Mouse (Mus musculus) neural tube, embryonic 14.5 days (tissue): Measurements from ENCODE around the gene Vmn1r7. TPM values are rescaled to one million over a fixed set of nuclear protein-coding genes. Genes with fewer than 3 reads are reported as not detected.
"Not testable (repeated sequence)": the region's sequence is repeated elsewhere in the genome, so short reads cannot be mapped to it uniquely, and the experiment has no call there.

ENCODE experiments used
- ATAC-seq: fragments of 200-750 bp; cut with Nextera tagmentation; 2 replicates; pipeline ENCODE4 v1.8.0; 2017; ENCODE audit warnings: low read depth, mild to moderate bottlenecking, moderate TSS enrichment, moderate library complexity
- H3K27ac ChIP-seq: fragments of 300-500 bp; sonication (generic); 2 replicates; pipeline ENCODE4 v1.5.1; 2014; ENCODE audit warnings: low read depth, mild to moderate bottlenecking, control low read depth, low read length, moderate library complexity, mixed read lengths
- H3K27me3 ChIP-seq: fragments of 300-500 bp; sonication (generic); 2 replicates; pipeline ENCODE4 v1.6.1; 2014; ENCODE audit warnings: low read length; ENCODE audit not compliant: control insufficient read depth, insufficient read depth
- H3K36me3 ChIP-seq: fragments of 300-500 bp; sonication (generic); 2 replicates; pipeline ENCODE4 v1.6.1; 2014; ENCODE audit warnings: low read length, mixed read lengths; ENCODE audit not compliant: control insufficient read depth, insufficient read depth
- H3K4me1 ChIP-seq: fragments of 300-500 bp; sonication (generic); 2 replicates; pipeline ENCODE4 v1.6.1; 2014; ENCODE audit warnings: low read length; ENCODE audit not compliant: control insufficient read depth, insufficient read depth
- H3K4me2 ChIP-seq: fragments of 300-500 bp; sonication (generic); 2 replicates; pipeline ENCODE4 v1.6.1; 2014; ENCODE audit warnings: mild to moderate bottlenecking, low read depth, low read length, control low read depth
- H3K4me3 ChIP-seq: fragments of 300-500 bp; sonication (generic); 2 replicates; pipeline ENCODE4 v1.5.1; 2014; ENCODE audit warnings: low read depth, low read length, control low read depth, mixed read lengths
- H3K9ac ChIP-seq: fragments of 300-500 bp; sonication (generic); replicated peaks from 2 replicates; pipeline ENCODE4 v1.6.1; 2014; ENCODE audit warnings: low read depth, mild to moderate bottlenecking, control low read depth, low read length, mixed read lengths
- H3K9me3 ChIP-seq: fragments of 300-500 bp; sonication (generic); 2 replicates; pipeline ENCODE4 v1.6.1; 2016; ENCODE audit warnings: low read length; ENCODE audit not compliant: control insufficient read depth
- WGBS: fragments of 180-500 bp; shearing (Covaris S2); extraction: QIAGEN DNeasy Blood & Tissue Kit; methylation state at CpG from one replicate; pipeline ENCODE4 v1.1.7; 2014; 5-methylcytosine and 5-hydroxymethylcytosine counted together
- polyA plus RNA-seq: library from polyadenylated mRNA; unstranded; fragments of >200 nt; fragmentation: Nextera tagmentation; extraction: Ambion mirVana; gene quantifications from 2 replicates; pipeline ENCODE4 v1.2.1, GENCODE M21; 2014

Gene Vmn1r7
- polyA plus RNA-seq: not detected in 2 replicates

DNA sequence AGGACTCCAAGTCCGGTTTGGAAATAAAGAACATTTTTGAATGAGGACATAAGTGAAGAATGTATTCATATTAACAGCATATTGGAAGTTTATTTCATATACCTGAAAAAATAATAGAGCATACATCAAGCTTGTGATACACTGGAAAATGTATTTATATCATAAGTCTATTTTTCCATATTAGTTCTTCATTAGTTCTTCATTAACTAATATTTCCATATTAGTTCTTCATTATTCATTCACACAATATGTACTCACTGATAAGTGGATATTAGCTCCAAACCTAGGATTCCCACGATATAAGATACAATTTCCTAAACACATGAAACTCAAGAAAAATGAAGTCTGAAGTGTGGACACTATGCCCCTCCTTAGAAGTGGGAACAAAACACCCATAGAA lies at the start of gene Vmn1r7:
Vmn1r7 (minus strand) TSS at position 101 of the 400 bp plus-strand sequence.
- not testable (repeated sequence) for ATAC-seq, H3K4me2 ChIP-seq, H3K27me3 ChIP-seq, H3K36me3 ChIP-seq, H3K27ac ChIP-seq, H3K9me3 ChIP-seq, H3K9ac ChIP-seq, H3K4me3 ChIP-seq, H3K4me1 ChIP-seq
- WGBS: 89% methylated on average over 2 of the region's 2 CpGs

DNA sequence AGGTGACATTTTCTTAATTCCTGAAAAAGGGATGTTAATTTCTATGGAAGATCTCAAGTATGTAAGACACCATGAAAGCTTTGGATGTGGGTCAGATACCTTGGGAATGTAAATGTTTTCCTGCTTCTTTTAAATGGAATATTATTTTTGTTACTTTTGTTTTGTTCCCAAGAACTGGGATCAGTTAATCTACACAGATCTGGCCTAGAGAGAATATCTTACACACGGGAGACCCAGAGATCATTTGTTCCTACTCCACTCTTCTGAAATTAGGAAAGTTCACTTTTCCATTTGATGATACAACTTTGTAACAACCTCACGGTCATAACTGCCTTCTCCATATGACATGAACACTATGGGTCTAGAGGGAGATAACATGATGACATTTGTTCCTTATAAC lies 41.4 kb upstream of the Vmn1r7 start, which contains the start of gene Vmn1r9:
Vmn1r9 (plus strand) TSS at position 301 of the 400 bp plus-strand sequence.
- WGBS: 92% methylated on average over 2 of the region's 2 CpGs
- Histone ChIP-seq H3K36me3 (no peaks in the 10 kb centered on the region), H3K9ac (no peak within 1 kb of the TSS), H3K27me3 (no peaks in the 10 kb centered on the region), H3K4me2 (no peak within 1 kb of the TSS), H3K4me3 (no peak within 1 kb of the TSS), H3K4me1 (no peaks in the 10 kb centered on the region), H3K27ac (no peak within 1 kb of the TSS), H3K9me3 (no peaks in the 10 kb centered on the region)
- no peak for ATAC-seq

DNA sequence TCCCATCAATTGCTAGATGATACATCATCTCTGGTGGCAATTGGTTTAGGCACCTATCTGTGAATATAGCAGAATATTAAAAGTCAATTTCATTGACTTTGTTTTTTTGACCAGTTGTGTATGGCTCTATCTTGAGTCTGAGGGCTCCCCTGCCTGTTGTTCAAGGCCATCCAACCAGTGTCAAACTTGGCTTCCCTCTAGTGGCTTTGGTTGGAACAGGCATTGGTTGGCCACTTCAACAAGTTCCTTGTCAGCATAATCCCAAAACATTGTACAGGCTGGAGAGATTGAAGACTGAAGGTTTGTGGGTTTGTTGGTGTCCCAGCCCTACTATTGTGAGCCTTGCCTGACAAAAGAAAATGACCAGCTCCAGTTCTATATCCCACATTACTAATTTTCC lies 38.6 kb upstream of the Vmn1r7 start:
- no peak for ATAC-seq
- Histone ChIP-seq H3K4me2 (no peak overlapping the region), H3K4me1 (no peaks in the 10 kb centered on the region), H3K9ac (no peak overlapping the region), H3K9me3 (no peaks in the 10 kb centered on the region), H3K27ac (no peak overlapping the region), H3K36me3 (no peaks in the 10 kb centered on the region), H3K27me3 (no peaks in the 10 kb centered on the region), H3K4me3 (no peak overlapping the region)

DNA sequence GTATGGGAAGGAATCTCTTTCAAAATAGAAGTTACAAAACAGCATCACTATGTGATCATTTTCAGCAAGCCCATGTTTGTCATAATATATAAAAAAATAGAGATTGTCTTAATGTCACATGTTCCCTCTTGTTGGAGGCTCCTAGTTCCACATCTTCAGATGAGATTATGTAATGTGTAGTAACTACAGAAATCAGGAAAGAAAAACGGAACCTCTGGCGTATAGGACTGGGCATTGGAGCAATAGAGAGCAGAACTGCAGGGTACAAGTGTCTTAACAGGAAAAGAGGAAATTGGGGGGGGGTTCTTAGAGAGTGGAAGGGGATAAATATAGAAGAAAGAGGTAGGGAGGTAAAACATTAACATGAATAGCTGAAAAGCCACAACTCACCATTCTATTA lies 9.6 kb upstream of the Vmn1r7 start:
- Histone ChIP-seq H3K27me3 (no peaks in the 10 kb centered on the region), H3K4me1 (no peaks in the 10 kb centered on the region), H3K4me2 (no peak overlapping the region), H3K36me3 (no peaks in the 10 kb centered on the region), H3K27ac (no peak overlapping the region), H3K9me3 (no peaks in the 10 kb centered on the region), H3K9ac (no peak overlapping the region), H3K4me3 (no peak overlapping the region)
- WGBS: 92% methylated on average over 2 of the region's 2 CpGs
- ATAC-seq: no peak

DNA sequence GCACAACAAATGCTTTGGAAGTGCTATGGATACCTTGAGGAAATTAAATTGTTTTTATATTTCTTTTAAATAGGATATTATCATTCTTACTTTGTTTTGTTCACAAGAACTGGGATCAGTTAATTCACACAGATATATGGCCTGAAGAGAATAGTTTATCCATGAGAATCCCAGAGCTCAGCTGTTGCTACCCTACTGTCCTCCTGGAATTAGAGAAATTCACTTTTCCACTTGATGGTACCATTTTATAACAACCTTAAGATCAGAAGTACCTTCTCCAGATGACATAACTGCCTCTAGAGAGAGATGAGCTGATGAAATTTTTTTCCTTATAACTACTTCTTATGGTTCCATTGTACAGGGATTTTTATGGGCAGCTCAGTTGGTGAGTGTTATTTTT lies 6.9 kb upstream of the Vmn1r7 start, which contains the start of gene Vmn1r8:
Vmn1r8 (plus strand) TSS at position 301 of the 400 bp plus-strand sequence.
- H3K27me3 ChIP-seq: no peaks in the 10 kb centered on the region
- H3K9ac ChIP-seq: no peak within 1 kb of the TSS
- no peak within 1 kb of the TSS for H3K4me3 ChIP-seq
- H3K36me3 ChIP-seq: no peaks in the 10 kb centered on the region
- H3K27ac ChIP-seq: no peak within 1 kb of the TSS
- no peaks in the 10 kb centered on the region for H3K9me3 ChIP-seq
- no peaks in the 10 kb centered on the region for H3K4me1 ChIP-seq
- no peak within 1 kb of the TSS for H3K4me2 ChIP-seq
- ATAC-seq: no peak

DNA sequence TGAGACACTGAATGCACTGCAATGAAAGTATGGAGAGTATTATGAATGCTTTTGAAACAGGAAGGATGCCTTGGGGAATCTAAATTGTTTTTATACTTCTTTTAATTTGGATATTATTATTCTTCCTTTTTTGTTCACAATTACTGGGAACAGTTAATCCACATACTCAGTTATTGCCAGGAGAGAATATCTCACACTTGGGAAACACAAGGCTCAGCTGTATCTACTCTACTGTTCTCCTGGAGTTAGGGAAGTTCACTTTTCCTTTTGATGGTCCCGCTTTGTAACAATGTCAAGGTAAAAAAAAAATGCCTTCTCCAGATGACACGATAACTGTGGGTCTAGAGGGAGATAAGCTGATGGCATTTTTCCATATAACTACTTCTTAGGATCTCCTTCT lies 28.2 kb downstream of the Vmn1r7 start, which contains the start of gene Vmn1r6:
Vmn1r6 (plus strand) TSS at position 301 of the 400 bp plus-strand sequence.
- Histone ChIP-seq H3K27ac (no peak within 1 kb of the TSS), H3K27me3 (no peaks in the 10 kb centered on the region), H3K9ac (no peak within 1 kb of the TSS), H3K4me1 (no peaks in the 10 kb centered on the region), H3K4me3 (no peak within 1 kb of the TSS), H3K4me2 (no peak within 1 kb of the TSS), H3K36me3 (no peaks in the 10 kb centered on the region), H3K9me3 (no peaks in the 10 kb centered on the region)
- 90% methylated on average over 2 of the region's 2 CpGs for WGBS
- no peak for ATAC-seq

Other genes with a start within 250 kb of the Vmn1r7 start
- gene Kbtbd2, start 227.5 kb downstream of the Vmn1r7 start, polyA plus RNA-seq: 32.8 and 35.4 TPM in 2 replicates
- gene Fkbp9, start 193.3 kb downstream of the Vmn1r7 start, polyA plus RNA-seq: 20.2 and 47.5 TPM in 2 replicates
- 169 and 180 TPM in 2 replicates for gene Nt5c3, start 101.4 kb downstream of the Vmn1r7 start, polyA plus RNA-seq
- gene Vmn1r4, start 101.3 kb downstream of the Vmn1r7 start, polyA plus RNA-seq: 0.64 and 0.93 TPM in 2 replicates
- not detected in 2 replicates for gene Vmn1r5, start 55.1 kb downstream of the Vmn1r7 start, polyA plus RNA-seq
- not detected in 2 replicates for gene Vmn1r6, start 28.1 kb downstream of the Vmn1r7 start, polyA plus RNA-seq
- gene Vmn1r8, start 7.0 kb upstream of the Vmn1r7 start, polyA plus RNA-seq: not detected in 2 replicates
- not detected in 2 replicates for gene Vmn1r9, start 41.5 kb upstream of the Vmn1r7 start, polyA plus RNA-seq
- gene Vmn1r10, start 84.1 kb upstream of the Vmn1r7 start, polyA plus RNA-seq: not detected in 2 replicates
- not detected in 2 replicates for gene Vmn1r11, start 108.1 kb upstream of the Vmn1r7 start, polyA plus RNA-seq
- gene Vmn1r12, start 131.6 kb upstream of the Vmn1r7 start, polyA plus RNA-seq: not detected in 2 replicates
- not detected in 2 replicates for gene Vmn1r13, start 178.0 kb upstream of the Vmn1r7 start, polyA plus RNA-seq
- gene Vmn1r14, start 206.4 kb upstream of the Vmn1r7 start, polyA plus RNA-seq: not detected in 2 replicates
- not detected in 2 replicates for gene Vmn1r15, start 232.6 kb upstream of the Vmn1r7 start, polyA plus RNA-seq